Mouse (Mus musculus): Measurements from ENCODE around the gene Lsamp.

DNA sequence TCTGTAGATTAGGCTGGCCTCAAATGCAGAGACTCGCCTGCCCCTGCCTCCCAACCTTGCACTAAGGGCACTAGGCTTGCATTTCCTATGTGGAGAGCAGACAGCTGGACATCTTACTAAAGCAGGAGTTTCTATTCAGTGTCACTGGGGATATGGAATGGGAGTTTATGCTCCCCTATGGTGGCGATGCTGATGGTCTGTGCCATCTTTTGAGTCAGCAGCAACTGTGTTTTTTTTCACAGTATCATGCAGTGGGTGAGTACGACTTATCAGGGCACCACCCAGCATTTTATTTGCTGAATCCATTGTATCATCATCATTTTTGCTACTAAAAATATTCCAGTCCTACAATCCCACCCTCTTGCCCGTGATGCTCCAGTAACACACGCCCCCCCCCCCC is 1992.7 kb downstream of the Lsamp start:
- TF ChIP-seq ZKSCAN1 (IDR thresholded peaks at IDR 0.05; ENCODE audit: borderline replicate concordance, low read depth, low read length) (no peak), USF1 (IDR thresholded peaks at IDR 0.05; ENCODE audit: low read depth, low read length) (no peak), CTCF (conservative IDR thresholded peaks at IDR 0.05 in 1 of 2, IDR thresholded peaks at IDR 0.05 in 1 of 2; ENCODE audit: low read depth in 2 of 2, low read length in 2 of 2) (no peak)
